ENCODE assay signal across 8 mouse cellular contexts in genomic region chr4:99829094-99830073, GRCm38 (mm10). TPM values are rescaled to one million over a fixed set of nuclear protein-coding genes. Genes with fewer than 3 reads are reported as not detected.
DNase-seq lines count a peak whose midpoint lies in the region; ATAC-seq and TF ChIP-seq lines count a peak whose summit lies in the region.

Gene Efcab7 (plus strand): TSS chr4:99829198.

- no peak; the same call in 1 of the 2 replicates for TF ChIP-seq POLR2A in testis, adult 2 months (IDR thresholded peaks at IDR 0.05; ENCODE audit: control insufficient read depth, low read depth, low read length)

- H3K9ac ChIP-seq in forebrain, embryonic 12.5 days, result peak within 1 kb of the TSS; percentile 84
- peak within 1 kb of the TSS; percentile 61 for H3K9ac ChIP-seq in heart, postnatal 0 days (replicated peaks; ENCODE audit: low read depth, low read length)
- H3K9ac ChIP-seq in liver, embryonic 16.5 days (ENCODE audit: low read depth, low read length), result peak within 1 kb of the TSS; percentile 75
- peak within 1 kb of the TSS; percentile 84 for H3K9ac ChIP-seq in neural tube, embryonic 13.5 days

- peak; percentile 86 for DNase-seq in c-Kit-positive CD71-positive TER-119-positive erythroid progenitor cells, embryonic 14.5 days (ENCODE audit: low spot score)
- DNase-seq in heart, postnatal 0 days (ENCODE audit: low spot score), result peak; percentile 69
- DNase-seq in kidney, postnatal 4 days, result peak; percentile 88 to 92

- no peaks in the 10 kb centered on the region for H3K27me3 ChIP-seq in E14TG2a.4 (ENCODE audit: insufficient read depth, low read length)
- H3K27me3 ChIP-seq in forebrain, embryonic 12.5 days, result no peaks in the 10 kb centered on the region
- H3K27me3 ChIP-seq in heart, postnatal 0 days (ENCODE audit: control insufficient read depth, insufficient read depth, low read length), result no peaks in the 10 kb centered on the region
- no peaks in the 10 kb centered on the region for H3K27me3 ChIP-seq in liver, embryonic 16.5 days (ENCODE audit: control insufficient read depth, insufficient read depth, low read depth, low read length)
- no peaks in the 10 kb centered on the region for H3K27me3 ChIP-seq in neural tube, embryonic 13.5 days
- H3K27me3 ChIP-seq in testis, adult 2 months (ENCODE audit: control insufficient read depth, insufficient read depth, low read length), result no peaks in the 10 kb centered on the region

- H3K4me3 ChIP-seq in E14TG2a.4 (replicated peaks; ENCODE audit: low read length), result peak within 1 kb of the TSS; percentile 89
- peak within 1 kb of the TSS; percentile 73 for H3K4me3 ChIP-seq in forebrain, embryonic 12.5 days (replicated peaks)
- peak within 1 kb of the TSS; percentile 70 for H3K4me3 ChIP-seq in heart, postnatal 0 days (ENCODE audit: low read depth, low read length)
- H3K4me3 ChIP-seq in liver, embryonic 16.5 days (ENCODE audit: low read depth, low read length), result peak within 1 kb of the TSS; percentile 84
- peak within 1 kb of the TSS; percentile 70 for H3K4me3 ChIP-seq in neural tube, embryonic 13.5 days
- peak within 1 kb of the TSS; percentile 98 for H3K4me3 ChIP-seq in testis, adult 2 months (ENCODE audit: control insufficient read depth, low read depth, low read length)

- peaks cover 11% of the 10 kb centered on the region for H3K4me1 ChIP-seq in E14TG2a.4 (replicated peaks; ENCODE audit: low read depth, low read length)
- H3K4me1 ChIP-seq in forebrain, embryonic 12.5 days, result peaks cover 8% of the 10 kb centered on the region
- peaks cover 12% of the 10 kb centered on the region; the same call in 1 of the 2 replicates for H3K4me1 ChIP-seq in heart, postnatal 0 days (ENCODE audit: control insufficient read depth, insufficient read depth)
- no peaks in the 10 kb centered on the region; the same call in none of the 2 replicates for H3K4me1 ChIP-seq in liver, embryonic 16.5 days (ENCODE audit: control insufficient read depth, low read depth, low read length)
- H3K4me1 ChIP-seq in neural tube, embryonic 13.5 days (replicated peaks), result peaks cover 14% of the 10 kb centered on the region
- no peaks in the 10 kb centered on the region for H3K4me1 ChIP-seq in testis, adult 2 months (ENCODE audit: control insufficient read depth, insufficient read depth, low read length)

- no peaks in the 10 kb centered on the region for H3K9me3 ChIP-seq in E14TG2a.4 (ENCODE audit: low read length)
- H3K9me3 ChIP-seq in forebrain, embryonic 12.5 days, result no peaks in the 10 kb centered on the region
- no peaks in the 10 kb centered on the region for H3K9me3 ChIP-seq in heart, postnatal 0 days (replicated peaks; ENCODE audit: control insufficient read depth, low read length)
- H3K9me3 ChIP-seq in liver, embryonic 16.5 days (replicated peaks; ENCODE audit: control insufficient read depth, low read length), result no peaks in the 10 kb centered on the region
- no peaks in the 10 kb centered on the region for H3K9me3 ChIP-seq in neural tube, embryonic 13.5 days

- peak within 1 kb of the TSS; percentile 66 for H3K4me2 ChIP-seq in forebrain, embryonic 12.5 days
- peak within 1 kb of the TSS; percentile 68 for H3K4me2 ChIP-seq in heart, postnatal 0 days (ENCODE audit: low read depth, low read length)
- H3K4me2 ChIP-seq in liver, embryonic 16.5 days (ENCODE audit: low read depth, low read length), result peak within 1 kb of the TSS; percentile 87
- H3K4me2 ChIP-seq in neural tube, embryonic 13.5 days, result peak within 1 kb of the TSS; percentile 62

- peak; percentile 90 for ATAC-seq in forebrain, embryonic 12.5 days (ENCODE audit: low FRiP score)
- ATAC-seq in heart, postnatal 0 days (ENCODE audit: insufficient read depth, low read depth), result peak; percentile 84
- ATAC-seq in liver, embryonic 16.5 days (ENCODE audit: low read depth), result peak; percentile 88
- ATAC-seq in neural tube, embryonic 13.5 days (ENCODE audit: low read depth), result peak; percentile 91

- H3K27ac ChIP-seq in forebrain, embryonic 12.5 days, result peak within 1 kb of the TSS; percentile 95
- H3K27ac ChIP-seq in heart, postnatal 0 days (ENCODE audit: low read depth), result peak within 1 kb of the TSS; percentile 40
- H3K27ac ChIP-seq in liver, embryonic 16.5 days (ENCODE audit: low read length), result peak within 1 kb of the TSS; percentile 63; the same call in 1 of the 2 replicates
- peak within 1 kb of the TSS; percentile 98 for H3K27ac ChIP-seq in neural tube, embryonic 13.5 days (replicated peaks)
- peak within 1 kb of the TSS; percentile 96 for H3K27ac ChIP-seq in testis, adult 2 months (ENCODE audit: control insufficient read depth, insufficient read depth, low read depth, low read length)

- H3K36me3 ChIP-seq in E14TG2a.4 (ENCODE audit: insufficient read depth, low read length), result peaks cover 6% of the 10 kb centered on the region
- H3K36me3 ChIP-seq in forebrain, embryonic 12.5 days (replicated peaks), result no peaks in the 10 kb centered on the region
- no peaks in the 10 kb centered on the region for H3K36me3 ChIP-seq in heart, postnatal 0 days (replicated peaks; ENCODE audit: control insufficient read depth, insufficient read depth, low read length)
- no peaks in the 10 kb centered on the region for H3K36me3 ChIP-seq in liver, embryonic 16.5 days (ENCODE audit: control insufficient read depth, insufficient read depth)
- no peaks in the 10 kb centered on the region for H3K36me3 ChIP-seq in neural tube, embryonic 13.5 days
- no peaks in the 10 kb centered on the region; the same call in 1 of the 2 replicates for H3K36me3 ChIP-seq in testis, adult 2 months (ENCODE audit: control insufficient read depth, insufficient read depth, low read length)

- TF ChIP-seq CTCF in E14TG2a.4 (conservative IDR thresholded peaks at IDR 0.05; ENCODE audit: low read length), result no peak
- TF ChIP-seq CTCF in heart, postnatal 0 days (IDR thresholded peaks at IDR 0.05; ENCODE audit: low read depth), result no peak
- no peak for TF ChIP-seq CTCF in testis, adult 2 months (IDR thresholded peaks at IDR 0.05; ENCODE audit: control insufficient read depth, insufficient read depth, insufficient replicate concordance, low read depth, low read length)

- under 1% methylated on average over 48 of the region's 48 CpGs for WGBS in forebrain, embryonic 12.5 days
- under 1% methylated on average over 48 of the region's 48 CpGs for WGBS in heart, postnatal 0 days
- WGBS in liver, embryonic 16.5 days (ENCODE audit: insufficient replicate concordance), result under 1% methylated on average over 48 of the region's 48 CpGs
- under 1% methylated on average over 48 of the region's 48 CpGs for WGBS in neural tube, embryonic 13.5 days

- TF ChIP-seq EP300 in heart, postnatal 0 days (IDR thresholded peaks at IDR 0.05; ENCODE audit: low read depth), result no peak

RNA-seq across cellular contexts. Expression of gene Efcab7, which starts in this region (rescaled TPM):
- polyA plus RNA-seq in forebrain, embryonic 12.5 days (2016; fragmentation: Nextera tagmentation; extraction: Ambion mirVana), result 28.9 and 30.8 TPM in 2 replicates
- 3.7 TPM in 1 of 2 replicates, not detected in the other for total RNA-seq in heart, postnatal 0 days (2014; rRNA removed; ENCODE audit: low replicate concordance)
- polyA plus RNA-seq in heart, postnatal 0 days (2015; fragmentation: Nextera tagmentation; extraction: Ambion mirVana), result 5.9 and 6.1 TPM in 2 replicates
- 2.4 and 2.7 TPM in 2 replicates for polyA plus RNA-seq in liver, embryonic 16.5 days (2015; fragmentation: Nextera tagmentation; extraction: Ambion mirVana)
- polyA plus RNA-seq in neural tube, embryonic 13.5 days (2015; fragmentation: Nextera tagmentation; extraction: Ambion mirVana), result 16.5 and 16.9 TPM in 2 replicates
- polyA plus RNA-seq in testis, adult 2 months (2012; rRNA removed), result 20.1 and 24.9 TPM in 2 replicates

Comparison
In these comparisons a context has a peak if more than half of its experiments do, and no peak if none do; other contexts are left out.
1. Peak in every context shown above with its lines: DNase-seq, ATAC-seq, H3K4me3 ChIP-seq and H3K27ac ChIP-seq.
2. H3K27ac ChIP-seq: peak in every context shown above with its lines; median percentile 98 in neural tube, embryonic 13.5 days; 96 in testis, adult 2 months; 95 in forebrain, embryonic 12.5 days; 63 in liver, embryonic 16.5 days; 40 in heart, postnatal 0 days.